In genomic region chr1:130999708-131000107, GRCm38 (mm10) we compare ENCODE assay signal across 32 mouse cellular contexts. TPM values are rescaled to one million over a fixed set of nuclear protein-coding genes. Genes with fewer than 3 reads are reported as not detected.
A peak's percentile ranks its signal among the peaks of the same experiment; 100 is the strongest.
DNase-seq lines count a peak whose midpoint lies in the region; ATAC-seq and TF ChIP-seq lines count a peak whose summit lies in the region.
"Had no signal": no experiment of that assay in that cellular context is flagged by ENCODE, and none has a peak within 500 bp of the region (broad histone marks: within the 10 kb centered on the region; RNA-seq: fewer than 3 reads in every experiment).

No protein-coding gene starts in this region.

- peak; percentile 17 for DNase-seq in midbrain, embryonic 11.5 days (ENCODE audit: low spot score, missing footprints)
- peak; percentile 65 for DNase-seq in CD4-positive, CD25-positive, alpha-beta regulatory T cell, adult 2 months (ENCODE audit: low read depth, low spot score)
- DNase-seq in splenic B cell, adult 2 months (ENCODE audit: low read depth, low spot score): peak; percentile 28
- DNase-seq in ovary, postnatal 14 days (ENCODE audit: low spot score): no peak
- no peak for DNase-seq in layer of hippocampus, adult 2 months (ENCODE audit: low spot score in 2 of 2)
- DNase-seq: adrenal gland, adult 8-10 months; adrenal gland, postnatal 25 days; B cell, adult 2 months; cerebellum, adult 11-12 months; cerebellum, adult 8-10 months; cerebellum, postnatal 14 days; forebrain, postnatal 0 days; gastrocnemius, adult 2 months; gastrocnemius, postnatal 14 days; heart, adult 18-20 months; heart, postnatal 14 days; heart, postnatal 4 days had no signal

- H3K9ac ChIP-seq in midbrain, embryonic 11.5 days (ENCODE audit: low read length): no peak overlapping the region
- no peak overlapping the region for H3K9ac ChIP-seq in midbrain, embryonic 15.5 days
- H3K9ac ChIP-seq: forebrain, postnatal 0 days; heart, embryonic 13.5 days; hindbrain, embryonic 12.5 days; hindbrain, embryonic 15.5 days had no signal

- H3K9me3 ChIP-seq in midbrain, embryonic 11.5 days (ENCODE audit: control insufficient read depth, low read length): no peaks in the 10 kb centered on the region
- H3K9me3 ChIP-seq in midbrain, embryonic 15.5 days: no peaks in the 10 kb centered on the region
- H3K9me3 ChIP-seq: forebrain, embryonic 10.5 days; heart, embryonic 13.5 days; hindbrain, embryonic 12.5 days; hindbrain, embryonic 15.5 days had no signal

- no peaks in the 10 kb centered on the region for H3K36me3 ChIP-seq in midbrain, embryonic 11.5 days (ENCODE audit: control insufficient read depth, insufficient read depth, low read length)
- H3K36me3 ChIP-seq in midbrain, embryonic 15.5 days (replicated peaks): no peaks in the 10 kb centered on the region
- no peaks in the 10 kb centered on the region for H3K36me3 ChIP-seq in splenic B cell, adult 2 months (ENCODE audit: control insufficient read depth, insufficient read depth, low read length, poor library complexity, severe bottlenecking)
- H3K36me3 ChIP-seq: forebrain, embryonic 10.5 days; heart, embryonic 13.5 days; hindbrain, embryonic 12.5 days; hindbrain, embryonic 15.5 days had no signal

- no peaks in the 10 kb centered on the region; the same call in 1 of the 2 replicates for H3K4me1 ChIP-seq in midbrain, embryonic 11.5 days (ENCODE audit: control insufficient read depth, insufficient read depth, low read length)
- H3K4me1 ChIP-seq in midbrain, embryonic 15.5 days: no peaks in the 10 kb centered on the region
- H3K4me1 ChIP-seq: hindbrain, embryonic 12.5 days; hindbrain, embryonic 15.5 days had no signal

- no peaks in the 10 kb centered on the region for H3K27me3 ChIP-seq in midbrain, embryonic 11.5 days (ENCODE audit: control insufficient read depth, insufficient read depth, low read length)
- no peaks in the 10 kb centered on the region for H3K27me3 ChIP-seq in midbrain, embryonic 15.5 days (replicated peaks)
- no peaks in the 10 kb centered on the region for H3K27me3 ChIP-seq in splenic B cell, adult 2 months (ENCODE audit: control insufficient read depth, insufficient read depth, low read length, poor library complexity, severe bottlenecking)
- H3K27me3 ChIP-seq: heart, embryonic 13.5 days; hindbrain, embryonic 12.5 days; hindbrain, embryonic 15.5 days had no signal

- H3K4me3 ChIP-seq in midbrain, embryonic 11.5 days (ENCODE audit: low read depth, low read length): no peak overlapping the region
- H3K4me3 ChIP-seq in midbrain, embryonic 15.5 days: no peak overlapping the region
- H3K4me3 ChIP-seq in layer of hippocampus, adult 2 months: no peak overlapping the region
- H3K4me3 ChIP-seq: forebrain, embryonic 10.5 days; gastrocnemius, adult 2 months; heart, embryonic 13.5 days; hindbrain, embryonic 12.5 days; hindbrain, embryonic 15.5 days had no signal

- TF ChIP-seq CTCF in layer of hippocampus, adult 2 months (conservative IDR thresholded peaks at IDR 0.05): no peak

- WGBS in midbrain, embryonic 11.5 days: 80% methylated on average over 4 of the region's 4 CpGs
- 87% methylated on average over 4 of the region's 4 CpGs for WGBS in midbrain, embryonic 15.5 days

- no peak overlapping the region for H3K27ac ChIP-seq in midbrain, embryonic 11.5 days (ENCODE audit: low read depth, low read length)
- H3K27ac ChIP-seq in midbrain, embryonic 15.5 days: no peak overlapping the region
- H3K27ac ChIP-seq in layer of hippocampus, adult 2 months: no peak overlapping the region
- H3K27ac ChIP-seq: forebrain, embryonic 10.5 days; gastrocnemius, adult 2 months; heart, embryonic 13.5 days; hindbrain, embryonic 12.5 days; hindbrain, embryonic 15.5 days had no signal

- ATAC-seq in midbrain, embryonic 11.5 days (ENCODE audit: low FRiP score): no peak
- ATAC-seq in midbrain, embryonic 15.5 days (replicated peaks): no peak
- peak; percentile 54 for ATAC-seq in activated CD4-positive, CD25-positive, alpha-beta regulatory T cell, adult 4 months
- ATAC-seq: forebrain, embryonic 14.5 days; forebrain, postnatal 0 days; intestine, embryonic 16.5 days had no signal

- no peak overlapping the region for H3K4me2 ChIP-seq in midbrain, embryonic 11.5 days
- no peak overlapping the region for H3K4me2 ChIP-seq in midbrain, embryonic 15.5 days
- H3K4me2 ChIP-seq: heart, embryonic 13.5 days; hindbrain, embryonic 12.5 days; hindbrain, embryonic 15.5 days had no signal

RNA-seq across cellular contexts. Expression of gene Il10, which starts 19.9 kb away (rescaled TPM):
- not detected in 2 replicates for polyA plus RNA-seq in midbrain, embryonic 11.5 days (2014; fragmentation: Nextera tagmentation; extraction: Ambion mirVana)
- not detected in 2 replicates for polyA plus RNA-seq in midbrain, embryonic 15.5 days (2015; fragmentation: Nextera tagmentation; extraction: Ambion mirVana)
- 10 to 100 TPM; 10.6 to 13.8 TPM for polyA plus RNA-seq in activated CD4-positive, CD25-positive, alpha-beta regulatory T cell, adult 4 months (2017; shearing (Covaris generic))
- total RNA-seq in layer of hippocampus, adult 2 months (2021): not detected
- total RNA-seq: adrenal gland, postnatal 25 days; forebrain, postnatal 0 days; gastrocnemius, adult 2 months; gastrocnemius, postnatal 14 days; gastrocnemius, postnatal 4 days; heart, adult 18-20 months; heart, postnatal 14 days; heart, postnatal 4 days; MEL had no signal
- polyA plus RNA-seq: brain, embryonic 14.5 days; embryonic facial prominence, embryonic 11.5 days; embryonic facial prominence, embryonic 14.5 days; forebrain, embryonic 10.5 days; forebrain, embryonic 14.5 days; forebrain, postnatal 0 days; frontal cortex, adult 2 months; heart, embryonic 13.5 days; hindbrain, embryonic 12.5 days; hindbrain, embryonic 15.5 days; intestine, embryonic 16.5 days had no signal

RNA-seq across cellular contexts. Expression of gene Il19, which starts 59.8 kb away (rescaled TPM):
- polyA plus RNA-seq in midbrain, embryonic 11.5 days (2014; fragmentation: Nextera tagmentation; extraction: Ambion mirVana): not detected in 2 replicates
- not detected in 2 replicates for polyA plus RNA-seq in midbrain, embryonic 15.5 days (2015; fragmentation: Nextera tagmentation; extraction: Ambion mirVana)
- not detected for polyA plus RNA-seq in activated CD4-positive, CD25-positive, alpha-beta regulatory T cell, adult 4 months (2017; shearing (Covaris generic))
- not detected for total RNA-seq in layer of hippocampus, adult 2 months (2021)
- total RNA-seq: adrenal gland, adult 8-10 months; adrenal gland, postnatal 25 days; forebrain, postnatal 0 days; gastrocnemius, adult 2 months; gastrocnemius, postnatal 14 days; gastrocnemius, postnatal 4 days; heart, adult 18-20 months; heart, postnatal 14 days; heart, postnatal 4 days; MEL had no signal
- polyA plus RNA-seq: brain, embryonic 14.5 days; forebrain, embryonic 10.5 days; forebrain, embryonic 14.5 days; forebrain, postnatal 0 days; frontal cortex, adult 2 months; heart, embryonic 13.5 days; heart, embryonic 16.5 days; hindbrain, embryonic 12.5 days; hindbrain, embryonic 15.5 days; intestine, embryonic 16.5 days had no signal

Comparison
In these comparisons a context has a peak if more than half of its experiments do, and no peak if none do; other contexts are left out.
1. DNase-seq: peak in midbrain, embryonic 11.5 days (single experiment), CD4-positive, CD25-positive, alpha-beta regulatory T cell, adult 2 months (single experiment) and splenic B cell, adult 2 months (single experiment); none in ovary, postnatal 14 days (single experiment) and layer of hippocampus, adult 2 months (0 of 2).
2. RNA of gene Il10, which starts 19.9 kb away (polyA plus RNA-seq): 10.6 to 13.8 TPM in activated CD4-positive, CD25-positive, alpha-beta regulatory T cell, adult 4 months; not detected in midbrain, embryonic 11.5 days and not detected in midbrain, embryonic 15.5 days; every median in the first group is over 10 times any median in the second.